Mouse (Mus musculus) c-Kit-positive CD71-positive TER-119-positive erythroid progenitor cells, embryonic 14.5 days (primary cell): ENCODE measurements around the gene Cab39.
"Not testable (repeated sequence)": the region's sequence is repeated elsewhere in the genome, so short reads cannot be mapped to it uniquely, and the experiment has no call there.

Source experiments
- DNase-seq: peaks from one replicate; pipeline ENCODE4 v3.0.0-alpha.2; 2013; ENCODE audit warnings: low spot score

Gene Cab39

GRCm38 (mm10) chr1:85790565-85790964, 2.7 kb upstream of the Cab39 start:
- DNase-seq = no peak

DNA sequence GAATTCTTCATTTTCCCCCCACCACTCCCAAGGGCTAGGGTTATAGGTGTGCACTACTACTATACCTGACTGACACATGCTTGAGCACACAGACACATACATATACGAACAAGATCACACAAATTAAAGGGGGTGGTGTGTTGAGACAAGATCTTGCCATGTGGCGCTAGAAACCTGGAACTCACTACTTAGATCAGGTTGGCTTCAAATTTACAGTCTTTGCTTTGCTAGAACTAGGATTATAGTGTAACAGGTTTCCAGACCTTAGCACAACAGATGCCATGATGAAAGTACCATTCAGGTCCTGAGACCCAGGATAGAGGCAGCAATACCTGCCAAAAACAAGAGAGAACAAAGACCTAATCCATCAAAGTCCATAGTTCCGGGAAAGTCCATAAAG, 1.8 kb upstream of the Cab39 start:
- DNase-seq = no peak

GRCm38 (mm10) chr1:85794106-85794771, 998 bp downstream of the Cab39 start:
- peak; percentile 63 for DNase-seq

DNA sequence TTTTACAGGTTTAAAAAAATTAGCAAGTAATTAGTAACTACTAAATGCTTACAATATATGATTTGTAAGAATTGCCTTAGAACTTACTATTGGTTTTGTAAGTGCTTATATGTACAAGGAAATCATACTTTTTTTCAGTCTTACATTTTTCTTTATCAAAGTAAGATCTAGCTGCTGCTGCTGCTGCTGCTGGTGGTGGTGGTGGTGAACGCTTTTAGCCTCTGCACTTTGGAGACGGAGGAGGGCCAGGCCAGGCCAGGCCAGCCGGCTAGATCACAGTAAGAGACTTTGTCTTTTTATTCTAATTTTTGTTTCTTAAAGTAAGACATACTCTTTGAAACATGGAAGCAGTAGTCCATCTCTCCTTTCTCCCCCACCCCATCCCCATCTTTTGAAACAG, 2.0 kb downstream of the Cab39 start:
- DNase-seq = no peak

DNA sequence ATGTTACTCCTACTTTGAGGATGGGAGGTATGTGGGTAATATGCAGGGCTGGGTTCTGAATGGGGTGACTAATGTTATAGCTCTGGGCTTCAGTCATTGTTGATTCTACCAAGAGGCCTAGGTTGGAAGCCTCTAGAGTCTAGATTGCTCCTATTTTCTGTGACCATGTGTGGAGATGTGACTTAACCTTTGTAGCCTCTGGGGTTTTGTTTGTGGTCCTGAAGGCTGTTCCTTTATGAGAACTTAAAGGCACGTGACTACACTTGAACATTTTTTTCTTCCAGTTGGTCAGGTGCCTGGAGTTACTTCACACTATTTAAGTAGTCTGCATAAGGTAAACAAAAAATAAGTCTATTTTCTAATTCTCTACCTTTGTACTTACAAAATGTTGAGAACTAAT, 6.5 kb downstream of the Cab39 start:
- no peak for DNase-seq

- no peak for DNase-seq
These were observed 9.3 kb downstream of the Cab39 start for GRCm38 (mm10) chr1:85802517-85802916.

- no peak for DNase-seq
These were observed 11.3 kb downstream of the Cab39 start for GRCm38 (mm10) chr1:85804551-85804950.

DNA sequence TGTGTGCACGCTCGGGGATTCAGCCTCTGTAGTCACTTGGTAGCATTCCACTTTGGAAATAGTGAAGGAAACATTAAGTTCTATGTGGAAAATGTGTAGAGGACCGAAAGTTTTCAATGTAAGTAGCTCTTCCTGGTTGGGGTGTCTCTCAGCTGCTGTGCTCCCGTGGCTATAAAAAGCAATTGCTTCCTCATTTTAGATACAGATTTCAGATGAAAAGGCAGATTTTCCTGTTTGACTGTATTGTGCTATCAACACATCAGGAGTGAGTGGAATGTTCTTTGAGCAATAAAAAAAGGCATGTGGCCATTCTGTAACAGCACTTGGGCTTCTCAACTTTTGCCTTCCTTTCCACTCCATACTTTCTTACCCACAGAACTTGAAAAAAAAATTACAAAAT, 16.0 kb downstream of the Cab39 start:
- no peak for DNase-seq

DNA sequence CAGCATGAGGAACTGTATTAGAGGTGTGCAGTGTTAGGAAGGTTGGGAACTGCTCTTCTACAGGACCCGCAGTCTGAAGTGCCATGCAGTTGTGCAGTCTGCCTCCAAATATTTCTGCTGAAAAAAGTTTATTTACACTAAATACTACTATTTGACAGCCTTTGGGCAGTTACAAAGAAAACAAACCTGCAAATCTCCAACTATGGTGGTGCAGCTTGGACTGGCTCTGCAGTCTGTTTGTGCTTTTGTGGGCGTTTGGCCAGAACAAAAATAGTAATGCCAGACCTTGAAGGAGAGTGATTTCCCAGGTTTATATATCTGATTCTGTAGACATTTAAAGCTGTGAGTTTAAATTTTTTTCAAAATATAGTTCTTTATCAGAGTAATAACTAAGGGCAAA, 17.1 kb downstream of the Cab39 start:
- DNase-seq = no peak

- no peak for DNase-seq
These were observed 17.5 kb downstream of the Cab39 start for GRCm38 (mm10) chr1:85810787-85811186.

- DNase-seq = not testable (repeated sequence)
These were observed 21.0 kb downstream of the Cab39 start for GRCm38 (mm10) chr1:85814213-85814612.

GRCm38 (mm10) chr1:85818121-85818520, 24.9 kb downstream of the Cab39 start:
- DNase-seq = no peak

GRCm38 (mm10) chr1:85819695-85820094, 26.5 kb downstream of the Cab39 start:
- no peak for DNase-seq

DNA sequence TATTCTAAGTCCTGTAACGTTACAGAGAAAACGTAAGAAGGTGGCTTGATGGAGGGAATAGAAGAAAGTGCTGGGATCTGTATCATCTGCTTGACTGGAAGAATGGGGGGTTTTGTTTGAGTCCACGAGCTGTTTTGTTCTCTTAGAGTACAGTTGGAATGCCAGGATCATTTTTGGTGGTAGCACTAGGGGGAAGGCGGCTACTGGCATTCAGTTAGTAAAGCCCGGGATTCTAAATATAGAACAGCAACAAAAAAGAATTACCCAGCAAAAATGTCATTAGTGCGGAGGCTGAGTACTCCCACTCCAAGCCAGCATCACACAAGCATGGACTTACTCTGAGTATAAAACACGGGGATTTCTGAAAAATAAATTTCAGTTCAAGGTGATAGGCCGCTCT, 29.0 kb downstream of the Cab39 start:
- no peak for DNase-seq

- no peak for DNase-seq
These were observed 31.7 kb downstream of the Cab39 start for GRCm38 (mm10) chr1:85824905-85825304.

GRCm38 (mm10) chr1:85827166-85827565, 33.9 kb downstream of the Cab39 start:
- no peak for DNase-seq

- no peak for DNase-seq
These were observed 35.8 kb downstream of the Cab39 start for GRCm38 (mm10) chr1:85829016-85829415.

DNA sequence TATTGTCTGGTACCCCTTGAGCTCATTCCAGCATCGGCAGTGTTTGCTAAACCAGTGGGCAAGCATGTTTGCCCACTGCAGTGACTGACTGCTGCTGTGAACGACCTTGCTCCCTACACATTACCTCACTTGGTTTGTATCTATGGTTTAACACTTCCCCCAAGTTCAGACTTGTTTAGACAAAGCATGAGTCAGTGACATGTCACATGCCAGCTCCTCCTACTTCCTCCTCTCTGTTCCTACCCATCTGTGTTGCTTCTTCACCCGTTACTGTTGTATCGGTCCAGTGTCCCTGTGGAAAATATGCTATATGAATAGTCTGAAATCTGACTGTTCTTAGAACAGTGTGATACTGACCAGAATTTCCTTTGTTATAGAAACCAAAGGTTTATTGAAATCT, 44.8 kb downstream of the Cab39 start:
- DNase-seq = no peak

- DNase-seq = no peak
These were observed 46.1 kb downstream of the Cab39 start for GRCm38 (mm10) chr1:85839356-85839755.

DNA sequence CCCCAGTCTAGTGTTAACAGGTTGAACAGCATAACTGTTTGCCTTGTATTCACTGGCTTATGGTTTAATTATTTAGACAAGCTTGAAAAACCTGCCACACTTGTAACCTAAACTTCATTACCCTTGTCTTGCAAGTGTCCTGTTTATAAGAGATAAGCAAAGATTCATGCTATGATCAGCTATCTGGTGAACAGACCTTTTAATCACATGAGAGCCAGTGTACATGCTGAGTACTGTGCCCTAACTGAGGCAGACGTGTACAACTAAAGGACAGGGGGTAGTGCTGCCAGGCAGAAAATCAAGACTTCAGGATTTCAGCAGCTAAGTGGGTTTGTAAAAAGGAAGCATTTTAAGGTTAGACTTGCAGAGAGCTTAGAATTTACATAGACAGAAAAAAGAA, 46.5 kb downstream of the Cab39 start:
- no peak for DNase-seq

DNA sequence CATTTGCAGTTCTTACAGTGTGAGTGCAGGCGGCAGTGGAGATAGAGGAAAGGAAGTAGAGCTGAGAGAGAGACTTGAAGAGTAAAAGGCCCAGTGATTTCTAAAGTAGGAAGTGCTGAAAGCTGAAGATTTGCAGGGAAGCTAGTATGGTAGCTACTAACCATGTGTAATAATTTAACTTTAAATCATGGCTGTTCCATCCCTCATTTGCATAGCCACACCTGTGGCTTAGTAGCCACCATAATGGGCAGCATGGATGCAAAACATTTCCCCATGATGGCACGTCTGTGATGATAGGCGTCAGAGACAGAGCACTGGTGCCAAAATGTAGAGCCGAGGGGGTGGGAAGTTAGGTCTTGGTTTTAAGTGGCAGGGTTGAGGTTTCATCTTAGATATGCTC, 47.2 kb downstream of the Cab39 start:
- DNase-seq = no peak

- no peak for DNase-seq
These were observed 49.0 kb downstream of the Cab39 start for GRCm38 (mm10) chr1:85842251-85842650.

GRCm38 (mm10) chr1:85843291-85843863, 50.1 kb downstream of the Cab39 start:
- DNase-seq = no peak

DNA sequence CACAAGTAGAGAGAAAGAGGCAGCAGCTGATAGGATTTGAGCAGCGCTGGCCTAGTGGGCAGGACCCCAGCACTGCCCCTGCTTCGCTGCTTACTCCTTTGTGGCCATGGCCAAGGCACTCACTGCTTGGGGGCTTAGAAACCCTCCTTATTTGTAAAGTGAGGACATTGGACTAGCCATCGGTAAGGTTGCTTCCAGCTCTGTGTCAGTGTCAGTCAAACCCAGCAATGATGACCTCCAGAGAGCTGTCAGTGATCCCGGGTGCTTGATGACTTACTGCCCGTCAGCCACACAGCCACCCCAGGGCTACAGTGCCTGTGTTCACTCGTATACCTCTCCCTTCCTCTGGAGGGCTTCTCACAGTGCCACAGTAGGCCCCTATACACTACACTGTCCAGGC, 51.7 kb downstream of the Cab39 start:
- no peak for DNase-seq
